In the genomic region with DNA sequence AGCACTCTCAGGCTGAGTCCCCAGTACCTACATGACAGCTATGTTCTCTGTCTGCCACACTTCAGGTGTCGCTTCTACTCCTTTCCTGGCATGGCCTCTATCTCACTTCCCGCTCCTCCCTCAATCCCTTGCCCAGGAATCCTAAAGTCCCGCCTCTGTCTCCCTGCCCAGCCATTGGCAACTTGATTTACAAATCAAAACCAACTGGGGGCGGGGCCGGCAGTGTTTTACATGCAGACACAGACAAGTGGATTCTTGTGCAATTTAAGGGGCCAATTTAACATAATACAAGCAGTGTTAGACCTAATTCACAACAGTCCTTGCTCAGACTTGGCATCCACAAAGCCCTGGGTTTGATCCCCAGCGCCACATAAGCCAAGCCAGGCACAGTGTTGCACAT, we compare ENCODE assay signal across 31 mouse cellular contexts. TPM values are rescaled to one million over a fixed set of nuclear protein-coding genes. Genes with fewer than 3 reads are reported as not detected.
DNase-seq lines count a peak whose midpoint lies in the region; ATAC-seq and TF ChIP-seq lines count a peak whose summit lies in the region.
"Had no signal": no experiment of that assay in that cellular context is flagged by ENCODE, and none has a peak within 500 bp of the region (broad histone marks: within the 10 kb centered on the region; RNA-seq: fewer than 3 reads in every experiment).

No protein-coding gene starts in this region.

- H3K4me1 ChIP-seq in E14TG2a.4 (replicated peaks; ENCODE audit: low read depth, low read length): peaks cover 52% of the 10 kb centered on the region
- peaks cover 17% of the 10 kb centered on the region for H3K4me1 ChIP-seq in forebrain, embryonic 16.5 days (replicated peaks; ENCODE audit: control insufficient read depth, insufficient read depth, low read length)
- H3K4me1 ChIP-seq in hindbrain, postnatal 0 days (ENCODE audit: insufficient read depth, low read length): no peaks in the 10 kb centered on the region

- H3K36me3 ChIP-seq in E14TG2a.4 (ENCODE audit: insufficient read depth, low read length): no peaks in the 10 kb centered on the region
- no peaks in the 10 kb centered on the region for H3K36me3 ChIP-seq in forebrain, embryonic 16.5 days (ENCODE audit: control insufficient read depth, insufficient read depth)
- no peaks in the 10 kb centered on the region for H3K36me3 ChIP-seq in hindbrain, postnatal 0 days (ENCODE audit: insufficient read depth, low read length)
- H3K36me3 ChIP-seq: embryonic facial prominence, embryonic 13.5 days; embryonic facial prominence, embryonic 15.5 days; forebrain, embryonic 10.5 days; forebrain, embryonic 12.5 days; G1E had no signal

- TF ChIP-seq CTCF in E14TG2a.4 (conservative IDR thresholded peaks at IDR 0.05; ENCODE audit: low read length): no peak
- TF ChIP-seq CTCF in hindbrain, postnatal 0 days (IDR thresholded peaks at IDR 0.05; ENCODE audit: low read depth): no peak

- H3K9ac ChIP-seq in forebrain, embryonic 16.5 days (replicated peaks; ENCODE audit: low read depth, low read length): no peak overlapping the region
- no peak overlapping the region for H3K9ac ChIP-seq in hindbrain, postnatal 0 days (replicated peaks; ENCODE audit: low read length)
- H3K9ac ChIP-seq: embryonic facial prominence, embryonic 13.5 days; embryonic facial prominence, embryonic 15.5 days; forebrain, embryonic 12.5 days; forebrain, postnatal 0 days had no signal

- H3K27me3 ChIP-seq in E14TG2a.4 (ENCODE audit: insufficient read depth, low read length): no peaks in the 10 kb centered on the region
- H3K27me3 ChIP-seq in forebrain, embryonic 16.5 days (replicated peaks; ENCODE audit: control insufficient read depth, insufficient read depth, low read length): no peaks in the 10 kb centered on the region
- H3K27me3 ChIP-seq in hindbrain, postnatal 0 days (ENCODE audit: insufficient read depth, low read length): no peaks in the 10 kb centered on the region
- H3K27me3 ChIP-seq: CH12.LX; embryonic facial prominence, embryonic 13.5 days; embryonic facial prominence, embryonic 15.5 days had no signal

- DNase-seq in ES-CJ7 (ENCODE audit: low read depth, low spot score) (peak; percentile 72), NIH3T3 (ENCODE audit: low read depth) (peak; percentile 32), ZHBTc4 (ENCODE audit: low read depth, low spot score) (peak; percentile 92)
- DNase-seq in gastrocnemius, postnatal 25 days: no peak
- no peak for DNase-seq in cerebellum, adult 8-10 months
- DNase-seq in hindbrain, postnatal 0 days (ENCODE audit: low spot score): no peak
- DNase-seq: adrenal gland, adult 2 months; adrenal gland, postnatal 10 days; adrenal gland, postnatal 25 days; B cell, adult 2 months; cerebellum, adult 11 months; cerebellum, adult 18-20 months; cerebellum, adult 9-10 months; cerebellum, postnatal 10 days; cerebellum, postnatal 25 days; forebrain, postnatal 0 days had no signal

- WGBS in forebrain, embryonic 16.5 days: 79% methylated on average over 6 of the region's 6 CpGs
- WGBS in hindbrain, postnatal 0 days: 91% methylated on average over 6 of the region's 6 CpGs

- no peak overlapping the region for H3K27ac ChIP-seq in forebrain, embryonic 16.5 days (ENCODE audit: low read length)
- H3K27ac ChIP-seq in hindbrain, postnatal 0 days: no peak overlapping the region
- H3K27ac ChIP-seq: embryonic facial prominence, embryonic 13.5 days; embryonic facial prominence, embryonic 15.5 days; forebrain, embryonic 10.5 days; forebrain, embryonic 12.5 days had no signal

- no peaks in the 10 kb centered on the region for H3K9me3 ChIP-seq in E14TG2a.4 (ENCODE audit: low read length)
- no peaks in the 10 kb centered on the region for H3K9me3 ChIP-seq in forebrain, embryonic 16.5 days (ENCODE audit: control insufficient read depth, low read length)
- H3K9me3 ChIP-seq in hindbrain, postnatal 0 days (ENCODE audit: low read length): no peaks in the 10 kb centered on the region
- H3K9me3 ChIP-seq: embryonic facial prominence, embryonic 15.5 days; forebrain, embryonic 10.5 days; forebrain, embryonic 12.5 days; G1E had no signal

- H3K4me2 ChIP-seq in forebrain, embryonic 16.5 days (ENCODE audit: low read length): no peak overlapping the region
- no peak overlapping the region for H3K4me2 ChIP-seq in hindbrain, postnatal 0 days (ENCODE audit: low read depth, low read length)
- H3K4me2 ChIP-seq: embryonic facial prominence, embryonic 13.5 days; embryonic facial prominence, embryonic 15.5 days; forebrain, embryonic 12.5 days had no signal

- peak overlapping the region; percentile 39; the same call in 1 of the 2 replicates for H3K4me3 ChIP-seq in E14TG2a.4 (replicated peaks; ENCODE audit: low read length)
- no peak overlapping the region for H3K4me3 ChIP-seq in forebrain, embryonic 16.5 days (replicated peaks; ENCODE audit: low read length)
- no peak overlapping the region for H3K4me3 ChIP-seq in hindbrain, postnatal 0 days (ENCODE audit: low read length)
- H3K4me3 ChIP-seq: embryonic facial prominence, embryonic 13.5 days; embryonic facial prominence, embryonic 15.5 days; erythroblast, embryonic 14.5 days; forebrain, embryonic 10.5 days; forebrain, embryonic 12.5 days had no signal

- no peak for ATAC-seq in forebrain, embryonic 16.5 days
- ATAC-seq in hindbrain, postnatal 0 days: no peak
- ATAC-seq: CD4-positive, CD25-positive, alpha-beta regulatory T cell, adult 4 months; forebrain, embryonic 14.5 days; forebrain, postnatal 0 days had no signal

RNA-seq across cellular contexts. Expression of a gene that starts 31.6 kb away (rescaled TPM):
- total RNA-seq in gastrocnemius, postnatal 25 days (2021): under 1 TPM; 0.08 to 0.32 TPM
- 0.25 TPM in 1 of 2 replicates, not detected in the other for polyA plus RNA-seq in forebrain, embryonic 16.5 days (2015; fragmentation: Nextera tagmentation; extraction: Ambion mirVana)
- total RNA-seq in hindbrain, postnatal 0 days (2014; rRNA removed): 0.05 and 1.6 TPM in 2 replicates
- polyA plus RNA-seq in hindbrain, postnatal 0 days (2015; fragmentation: Nextera tagmentation; extraction: Ambion mirVana): 0.11 TPM in 1 of 2 replicates, not detected in the other
- total RNA-seq: forebrain, postnatal 0 days had no signal
- polyA plus RNA-seq: forebrain, postnatal 0 days had no signal

RNA-seq across cellular contexts. Expression of a gene that starts 39.1 kb away (rescaled TPM):
- total RNA-seq in gastrocnemius, postnatal 25 days (2021): not detected
- polyA plus RNA-seq in forebrain, embryonic 16.5 days (2015; fragmentation: Nextera tagmentation; extraction: Ambion mirVana): not detected in 2 replicates
- total RNA-seq in hindbrain, postnatal 0 days (2014; rRNA removed): not detected in 2 replicates
- not detected in 2 replicates for polyA plus RNA-seq in hindbrain, postnatal 0 days (2015; fragmentation: Nextera tagmentation; extraction: Ambion mirVana)
- total RNA-seq: adrenal gland, adult 2 months; adrenal gland, postnatal 10 days; adrenal gland, postnatal 25 days; adrenal gland, postnatal 4 days; CH12.LX; forebrain, postnatal 0 days had no signal
- polyA plus RNA-seq: adrenal gland, adult 2 months; brain, embryonic 14.5 days; cortical plate, adult 2 months; embryonic facial prominence, embryonic 11.5 days; embryonic facial prominence, embryonic 13.5 days; embryonic facial prominence, embryonic 15.5 days; erythroblast, embryonic 14.5 days; forebrain, embryonic 10.5 days; forebrain, embryonic 12.5 days; forebrain, embryonic 14.5 days; forebrain, postnatal 0 days; G1E had no signal

Comparison
In these comparisons a context has a peak if more than half of its experiments do, and no peak if none do; other contexts are left out.
1. DNase-seq: peak in ES-CJ7 (single experiment), NIH3T3 (single experiment) and ZHBTc4 (single experiment); none in gastrocnemius, postnatal 25 days (single experiment), cerebellum, adult 8-10 months (single experiment) and hindbrain, postnatal 0 days (single experiment).